Mouse (Mus musculus) bone marrow macrophage, adult 2 months (primary cell): Measurements from ENCODE around the gene Arhgef40.
"Not testable (repeated sequence)": the region's sequence is repeated elsewhere in the genome, so short reads cannot be mapped to it uniquely, and the experiment has no call there.

Source experiments
- CTCF ChIP-seq: IDR thresholded peaks from 2 replicates; pipeline ENCODE4 v1.5.1; 2012; ENCODE audit warnings: low read depth, mild to moderate bottlenecking, low read length, moderate library complexity
- POLR2A ChIP-seq: IDR thresholded peaks from 2 replicates; pipeline ENCODE4 v1.6.1; 2012; ENCODE audit warnings: mild to moderate bottlenecking, low read depth, low read length, borderline replicate concordance

GRCm38 (mm10) chr14:52042359-52042758, 57.8 kb downstream of the Arhgef40 start, which contains the start of gene Olfr221:
- TF ChIP-seq POLR2A, CTCF: not testable (repeated sequence)
